9 mouse cellular contexts compared by ENCODE assay signal in the genomic region with DNA sequence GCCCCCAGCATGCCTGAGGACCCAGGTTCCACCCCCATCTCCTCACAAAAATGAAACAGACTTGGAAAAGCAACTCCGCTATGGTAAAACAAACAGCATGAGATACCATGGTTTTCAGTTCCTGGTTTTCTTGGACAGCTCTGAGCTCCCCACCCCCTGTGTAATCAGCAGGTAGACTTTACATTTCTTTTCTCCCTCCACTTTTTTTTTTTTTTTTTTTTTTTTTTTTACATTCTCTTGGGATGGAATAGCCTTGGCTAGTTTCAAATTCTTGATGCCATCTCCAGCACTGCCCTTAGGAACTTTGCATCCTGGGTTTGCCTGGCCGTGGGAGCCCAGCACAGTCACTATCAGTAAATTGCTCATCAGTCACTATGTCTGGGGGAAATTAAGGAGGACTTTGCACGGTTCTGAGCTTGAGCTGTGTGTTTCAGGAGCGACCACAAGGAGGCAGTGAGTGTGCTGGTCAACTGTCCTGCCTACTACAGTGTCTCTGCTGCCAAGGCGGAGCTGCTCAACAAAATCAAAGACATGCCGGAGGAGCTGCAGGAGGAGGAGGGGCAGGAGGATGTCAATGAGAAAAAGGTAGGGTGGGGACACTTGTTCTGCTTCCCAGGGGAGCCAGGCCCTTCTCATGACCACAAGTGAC.
A peak's percentile ranks its signal among the peaks of the same experiment; 100 is the strongest.
DNase-seq lines count a peak whose midpoint lies in the region; ATAC-seq and TF ChIP-seq lines count a peak whose summit lies in the region.
"Had no signal": no experiment of that assay in that cellular context is flagged by ENCODE, and none has a peak within 500 bp of the region (broad histone marks: within the 10 kb centered on the region; RNA-seq: fewer than 3 reads in every experiment).

No protein-coding gene starts in this region.

- peaks cover 67% of the 10 kb centered on the region for H3K36me3 ChIP-seq in kidney, embryonic 14.5 days (ENCODE audit: control insufficient read depth, insufficient read depth, low read length)
- H3K36me3 ChIP-seq in embryonic facial prominence, embryonic 14.5 days (ENCODE audit: control insufficient read depth, insufficient read depth, low read length): peaks cover 17% of the 10 kb centered on the region; the same call in 1 of the 2 replicates
- H3K36me3 ChIP-seq in kidney, postnatal 0 days (ENCODE audit: insufficient read depth, low read length): peaks cover 49% of the 10 kb centered on the region
- peaks cover 92% of the 10 kb centered on the region for H3K36me3 ChIP-seq in small intestine, adult 2 months (ENCODE audit: control insufficient read depth, insufficient read depth, low read length)
- H3K36me3 ChIP-seq: liver, embryonic 15.5 days had no signal

- H3K4me2 ChIP-seq in kidney, embryonic 14.5 days (replicated peaks; ENCODE audit: low read depth, low read length): no peak overlapping the region
- H3K4me2 ChIP-seq in embryonic facial prominence, embryonic 14.5 days (ENCODE audit: low read depth, low read length): no peak overlapping the region
- no peak overlapping the region for H3K4me2 ChIP-seq in kidney, postnatal 0 days (ENCODE audit: low read length)
- H3K4me2 ChIP-seq: liver, embryonic 15.5 days had no signal

- peak; percentile 72 for TF ChIP-seq CTCF in kidney, postnatal 0 days (IDR thresholded peaks at IDR 0.05; ENCODE audit: low read depth)
- peak; percentile 59; the same call in 1 of the 2 replicates for TF ChIP-seq CTCF in small intestine, adult 2 months (IDR thresholded peaks at IDR 0.05; ENCODE audit: extremely low read depth, insufficient read length, insufficient replicate concordance, low read depth, low read length)

- no peaks in the 10 kb centered on the region for H3K9me3 ChIP-seq in kidney, embryonic 14.5 days (ENCODE audit: control insufficient read depth, low read length)
- H3K9me3 ChIP-seq in embryonic facial prominence, embryonic 14.5 days (ENCODE audit: control insufficient read depth, low read length): no peaks in the 10 kb centered on the region
- no peaks in the 10 kb centered on the region for H3K9me3 ChIP-seq in kidney, postnatal 0 days (replicated peaks; ENCODE audit: low read length)
- H3K9me3 ChIP-seq: liver, embryonic 15.5 days had no signal

- WGBS in kidney, embryonic 14.5 days: 62% methylated on average over 6 of the region's 6 CpGs
- WGBS in embryonic facial prominence, embryonic 14.5 days: 44% methylated on average over 6 of the region's 6 CpGs
- WGBS in kidney, postnatal 0 days: 49% methylated on average over 6 of the region's 6 CpGs
- 54% methylated on average over 6 of the region's 6 CpGs for WGBS in small intestine, adult 2 months

- H3K27ac ChIP-seq in kidney, embryonic 14.5 days (ENCODE audit: low read depth, low read length): no peak overlapping the region
- H3K27ac ChIP-seq in embryonic facial prominence, embryonic 14.5 days (replicated peaks; ENCODE audit: low read depth, low read length): no peak overlapping the region
- no peak overlapping the region for H3K27ac ChIP-seq in kidney, postnatal 0 days
- no peak overlapping the region for H3K27ac ChIP-seq in small intestine, adult 2 months (ENCODE audit: insufficient read depth, low read depth, low read length)
- H3K27ac ChIP-seq: liver, embryonic 15.5 days had no signal

- TF ChIP-seq POLR2A in small intestine, adult 2 months (IDR thresholded peaks at IDR 0.05; ENCODE audit: low read depth, low read length): no peak

- no peaks in the 10 kb centered on the region for H3K4me1 ChIP-seq in kidney, embryonic 14.5 days (ENCODE audit: control insufficient read depth, insufficient read depth, low read length)
- H3K4me1 ChIP-seq in embryonic facial prominence, embryonic 14.5 days (ENCODE audit: control insufficient read depth, insufficient read depth, low read length): peaks cover 7% of the 10 kb centered on the region
- H3K4me1 ChIP-seq in kidney, postnatal 0 days (replicated peaks; ENCODE audit: insufficient read depth, low read length): no peaks in the 10 kb centered on the region
- peaks cover 4% of the 10 kb centered on the region; the same call in 1 of the 2 replicates for H3K4me1 ChIP-seq in small intestine, adult 2 months (ENCODE audit: control insufficient read depth, insufficient read depth, insufficient read length, low read length)
- H3K4me1 ChIP-seq: liver, embryonic 15.5 days had no signal

- ATAC-seq in kidney, embryonic 14.5 days (ENCODE audit: low FRiP score, low TSS enrichment): no peak
- ATAC-seq in embryonic facial prominence, embryonic 14.5 days (ENCODE audit: low read depth): 0 out of 2 replicates have a peak, but pooled peaks have one; percentile 38
- peak; percentile 70; the same call in 1 of the 2 replicates for ATAC-seq in kidney, postnatal 0 days (replicated peaks; ENCODE audit: low FRiP score, low read depth)

- peak; percentile 36 for DNase-seq in kidney, adult 9 months
- DNase-seq in R1 (ENCODE audit: low read depth, low spot score): peak; percentile 74
- peak; percentile 51 for DNase-seq in embryonic facial prominence, embryonic 14.5 days (ENCODE audit: low spot score)
- DNase-seq in kidney, postnatal 0 days (ENCODE audit: low spot score): peak; percentile 76
- DNase-seq in frontal cortex, postnatal 36 days (ENCODE audit: low spot score in 2 of 2): no peak
- DNase-seq in thymus, postnatal 0 days (ENCODE audit: low spot score): no peak

- no peaks in the 10 kb centered on the region for H3K27me3 ChIP-seq in kidney, embryonic 14.5 days (ENCODE audit: control insufficient read depth, insufficient read depth, low read length)
- H3K27me3 ChIP-seq in embryonic facial prominence, embryonic 14.5 days (replicated peaks; ENCODE audit: control insufficient read depth, insufficient read depth, low read length): no peaks in the 10 kb centered on the region
- no peaks in the 10 kb centered on the region for H3K27me3 ChIP-seq in kidney, postnatal 0 days (ENCODE audit: insufficient read depth, low read length)
- no peaks in the 10 kb centered on the region for H3K27me3 ChIP-seq in small intestine, adult 2 months (ENCODE audit: control insufficient read depth, insufficient read depth, low read length)
- H3K27me3 ChIP-seq: liver, embryonic 15.5 days had no signal

- no peak overlapping the region for H3K9ac ChIP-seq in kidney, embryonic 14.5 days (ENCODE audit: low read depth, low read length)
- no peak overlapping the region for H3K9ac ChIP-seq in embryonic facial prominence, embryonic 14.5 days (ENCODE audit: low read depth, low read length)
- H3K9ac ChIP-seq in kidney, postnatal 0 days (ENCODE audit: low read depth, low read length): no peak overlapping the region
- H3K9ac ChIP-seq: liver, embryonic 15.5 days had no signal

- H3K4me3 ChIP-seq in kidney, embryonic 14.5 days (ENCODE audit: low read length): no peak overlapping the region
- no peak overlapping the region for H3K4me3 ChIP-seq in embryonic facial prominence, embryonic 14.5 days (ENCODE audit: low read depth, low read length)
- no peak overlapping the region for H3K4me3 ChIP-seq in kidney, postnatal 0 days (replicated peaks; ENCODE audit: low read depth, low read length)
- no peak overlapping the region for H3K4me3 ChIP-seq in small intestine, adult 2 months (ENCODE audit: low read depth, low read length)
- H3K4me3 ChIP-seq: liver, embryonic 15.5 days had no signal

Comparison
In these comparisons a context has a peak if more than half of its experiments do, and no peak if none do; other contexts are left out.
1. DNase-seq: peak in kidney, adult 9 months (single experiment), R1 (single experiment), embryonic facial prominence, embryonic 14.5 days (single experiment) and kidney, postnatal 0 days (single experiment); none in frontal cortex, postnatal 36 days (0 of 2) and thymus, postnatal 0 days (single experiment).